Mouse (Mus musculus): ENCODE results near the gene Stard13.

Stard13 gene

GRCm38 (mm10) chr5:151181288-151181687 is 52.3 kb downstream of the Stard13 start:
- DNase-seq (ENCODE audit: low spot score): no peak

- no peak for DNase-seq (ENCODE audit: low spot score)
Observed at GRCm38 (mm10) chr5:151180176-151180785, 53.4 kb downstream of the Stard13 start.

DNA sequence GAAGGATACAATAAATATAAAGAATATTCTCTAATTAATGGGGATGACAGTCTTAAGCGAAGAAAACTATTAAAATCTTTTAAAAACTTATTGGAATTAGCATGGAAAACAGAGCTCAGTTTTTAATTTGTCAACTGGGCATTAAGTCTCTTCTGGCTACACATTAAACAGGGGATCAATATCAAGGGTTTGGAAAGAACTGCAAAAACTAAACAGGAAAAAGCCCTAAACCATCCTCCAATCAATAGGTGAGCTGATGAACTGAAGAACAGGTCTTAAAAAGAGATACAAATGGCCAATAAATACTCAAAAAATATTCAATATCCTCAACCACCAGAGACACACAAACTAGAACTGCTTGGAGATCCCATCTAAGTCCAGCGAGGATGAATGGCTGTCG is 56.5 kb downstream of the Stard13 start:
- no peak for DNase-seq (ENCODE audit: low spot score)

- DNase-seq (ENCODE audit: low spot score): no peak
Observed at GRCm38 (mm10) chr5:151175897-151176313, 57.7 kb downstream of the Stard13 start.

DNA sequence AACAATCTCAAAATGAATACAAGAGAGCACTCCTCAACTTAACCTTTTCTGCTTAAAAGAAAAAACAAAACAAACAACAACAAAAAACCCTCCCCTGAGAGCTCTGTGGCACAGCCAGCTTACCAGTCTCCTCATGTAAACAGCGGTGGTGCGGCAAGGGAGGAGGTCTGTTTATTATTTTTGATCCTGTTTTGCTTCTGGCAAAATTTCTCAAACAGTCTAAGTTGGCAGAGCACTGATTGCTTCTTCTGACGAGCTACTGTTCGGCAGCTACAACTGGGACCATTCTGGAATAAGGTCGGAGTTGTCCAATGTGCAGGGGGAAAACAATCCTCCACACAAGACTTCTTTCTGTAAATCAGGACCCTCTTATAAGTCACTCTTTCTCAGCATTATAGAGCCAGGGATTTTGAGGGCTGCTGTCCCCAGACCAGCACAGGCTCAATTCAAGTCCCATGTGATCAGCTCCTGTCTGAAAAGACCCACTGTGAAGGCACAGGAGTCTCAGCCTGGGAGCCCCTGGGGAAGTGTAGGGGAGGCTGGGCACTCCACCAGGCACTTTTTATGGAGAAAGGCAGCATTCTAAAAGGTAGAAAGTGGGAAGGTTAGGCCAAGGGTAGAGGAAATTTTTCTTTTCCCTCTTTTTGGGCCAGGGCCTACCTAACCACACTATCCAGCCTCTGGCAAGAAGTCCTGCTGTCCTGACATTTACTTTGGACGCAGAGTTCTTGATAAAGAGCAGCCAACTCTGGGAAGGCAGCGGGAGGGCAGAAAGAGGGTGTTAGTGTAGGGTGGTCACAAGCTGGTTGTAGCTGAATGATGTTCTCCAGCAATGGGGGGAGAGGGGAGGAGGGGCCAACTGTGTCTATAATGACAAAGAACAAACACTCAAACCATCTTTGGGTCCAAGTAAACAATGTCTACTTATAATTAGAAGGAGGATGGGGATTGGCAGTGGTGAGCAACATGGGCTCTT is 58.9 kb downstream of the Stard13 start:
- no peak for DNase-seq (ENCODE audit: low spot score)

GRCm38 (mm10) chr5:151173774-151174173 is 59.9 kb downstream of the Stard13 start:
- no peak for DNase-seq (ENCODE audit: low spot score)

GRCm38 (mm10) chr5:151170168-151170750 is 63.4 kb downstream of the Stard13 start:
- DNase-seq (ENCODE audit: low spot score): no peak

DNA sequence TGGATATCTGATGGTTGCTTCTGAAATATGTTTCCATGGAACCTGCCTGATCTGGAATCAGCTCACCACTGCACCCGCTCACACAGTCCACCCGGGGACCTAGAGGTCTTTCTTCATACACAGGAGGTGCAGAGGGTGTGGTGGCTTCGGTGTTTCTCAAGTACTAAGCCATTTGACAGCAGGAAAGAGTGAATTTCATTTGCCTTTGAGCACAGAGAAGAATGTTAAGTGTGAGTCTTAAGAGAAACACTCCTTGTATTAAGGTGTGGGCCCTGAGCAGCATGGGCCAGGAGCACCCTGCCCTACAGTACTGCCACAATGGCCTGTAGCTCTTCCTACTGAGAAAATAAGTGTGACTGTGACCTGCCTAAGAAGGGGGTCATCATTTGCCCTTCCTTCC is 65.4 kb downstream of the Stard13 start:
- no peak for DNase-seq (ENCODE audit: low spot score)

DNA sequence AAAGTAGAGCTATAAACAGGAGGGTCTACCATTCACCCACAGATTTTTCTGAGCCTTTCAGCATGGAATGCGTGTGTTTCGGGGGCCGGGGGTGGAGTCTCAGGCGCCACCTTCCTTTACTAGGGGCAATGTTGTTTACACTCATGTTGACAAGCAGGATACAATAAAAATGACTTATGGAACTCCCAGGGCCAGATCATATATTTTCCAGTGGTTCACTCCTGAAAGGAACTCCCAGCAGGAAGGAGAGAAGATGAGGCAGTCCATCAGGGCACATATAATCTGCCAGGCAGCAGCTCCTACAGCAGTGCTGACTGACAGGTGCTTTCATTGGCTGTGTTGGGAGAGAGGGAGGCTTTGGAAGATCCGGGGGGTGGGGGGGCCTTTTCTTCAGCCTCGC is 66.0 kb downstream of the Stard13 start:
- DNase-seq (ENCODE audit: low spot score): no peak

DNA sequence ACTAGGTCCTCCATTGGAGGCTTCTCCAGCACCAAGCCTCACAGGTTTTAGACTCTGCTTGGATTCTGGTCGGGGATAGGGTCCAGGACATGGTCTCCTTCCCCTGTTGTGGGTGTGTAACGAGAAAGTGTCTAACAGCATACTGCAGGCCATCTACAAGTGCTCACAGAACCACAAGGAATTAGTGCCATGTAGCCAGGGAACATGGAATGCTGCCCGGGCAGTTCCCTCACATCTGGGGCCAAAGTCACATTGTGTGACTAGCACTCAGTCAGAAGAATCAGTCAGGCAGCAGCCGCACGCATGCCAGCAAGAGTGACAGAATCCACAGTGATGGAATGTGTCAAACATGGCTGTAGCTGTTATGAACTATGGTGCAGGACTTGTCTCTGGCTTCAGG is 67.4 kb downstream of the Stard13 start:
- peak; percentile 17 for DNase-seq (ENCODE audit: low spot score)

- no peak for DNase-seq (ENCODE audit: low spot score)
Observed at GRCm38 (mm10) chr5:151165381-151166016, 68.1 kb downstream of the Stard13 start.

DNA sequence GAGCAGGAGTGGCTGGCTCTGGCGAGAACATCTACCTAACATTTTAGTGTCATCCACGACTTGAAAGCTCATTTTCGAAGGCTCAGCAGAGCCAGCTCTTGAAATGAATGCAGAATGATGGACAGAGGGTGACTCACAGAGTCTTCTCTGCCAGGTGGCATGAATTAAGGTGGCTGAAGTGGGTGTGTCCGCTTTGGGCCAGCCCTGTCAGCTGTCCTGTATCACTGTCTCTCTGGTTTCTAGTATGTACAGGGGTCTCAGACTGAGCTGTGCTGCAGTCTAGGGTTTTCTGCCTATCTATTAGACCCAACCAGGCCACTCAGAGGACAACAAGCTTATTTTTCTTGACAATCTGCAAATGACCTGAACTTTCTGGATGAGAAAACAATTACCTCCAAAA is 68.8 kb downstream of the Stard13 start:
- no peak for DNase-seq (ENCODE audit: low spot score)

- no peak for DNase-seq (ENCODE audit: low spot score)
Observed at GRCm38 (mm10) chr5:151162642-151163041, 71.0 kb downstream of the Stard13 start.

DNA sequence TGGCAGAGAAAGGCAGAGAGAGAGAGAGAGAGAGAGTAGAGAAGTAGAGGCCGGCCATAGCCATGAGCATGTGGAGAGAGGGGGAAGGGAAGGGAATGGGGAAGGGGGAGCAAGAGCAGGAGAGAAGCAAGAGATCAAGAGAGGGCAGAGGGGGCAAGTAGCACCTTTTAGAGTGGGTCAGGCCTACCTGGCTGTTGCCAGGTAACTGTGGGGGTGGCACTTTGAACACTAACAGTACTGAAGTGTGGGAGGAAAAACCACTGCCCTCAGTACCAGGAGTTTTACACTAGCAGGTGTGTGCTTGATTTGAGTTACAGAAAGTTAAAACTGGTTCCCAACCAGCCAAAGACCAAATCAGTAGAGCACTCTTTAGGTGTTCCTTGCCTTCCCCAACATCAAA is 78.4 kb downstream of the Stard13 start:
- DNase-seq (ENCODE audit: low spot score): no peak

DNA sequence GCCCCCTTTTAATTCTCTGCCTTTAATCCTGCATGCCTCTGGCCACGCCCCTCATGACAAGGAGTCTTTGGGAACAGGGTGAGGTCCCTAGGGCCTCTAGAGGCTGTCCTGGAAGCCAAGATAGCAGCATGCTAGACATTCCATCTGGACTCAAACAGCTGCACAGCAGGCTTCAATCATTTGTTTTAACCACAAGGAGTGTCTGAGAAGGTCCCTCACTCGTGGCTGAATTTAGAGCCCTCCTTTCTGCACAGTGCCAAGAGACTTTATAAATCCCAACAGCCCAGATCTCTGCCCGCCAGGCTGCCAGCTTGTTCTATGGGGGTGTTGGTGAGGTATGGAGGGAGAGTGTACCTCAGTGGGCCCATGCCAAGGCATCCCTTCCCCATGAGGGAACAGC is 78.9 kb downstream of the Stard13 start:
- no peak for DNase-seq (ENCODE audit: low spot score)

GRCm38 (mm10) chr5:151154030-151154429 is 79.6 kb downstream of the Stard13 start:
- no peak for DNase-seq (ENCODE audit: low spot score)

DNA sequence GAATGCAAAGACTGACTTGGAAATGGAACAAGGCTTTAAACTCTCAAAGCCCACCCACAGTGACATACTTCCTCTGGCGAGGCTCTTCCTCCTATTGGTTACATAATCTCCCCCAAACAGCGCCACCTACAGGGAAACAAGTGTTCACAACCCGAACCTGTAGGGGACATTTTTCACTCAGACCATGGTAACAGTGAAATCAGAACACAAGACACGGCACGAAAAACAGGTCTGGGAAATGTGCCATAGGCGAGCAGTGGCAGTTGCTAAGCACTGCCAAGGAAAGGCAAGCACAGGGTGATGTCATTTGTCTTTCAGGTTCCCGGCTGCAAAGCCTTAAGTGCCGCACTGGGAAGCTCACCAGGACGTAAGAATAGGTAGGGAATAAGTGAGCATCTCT is 82.1 kb downstream of the Stard13 start:
- DNase-seq (ENCODE audit: low spot score): no peak

DNA sequence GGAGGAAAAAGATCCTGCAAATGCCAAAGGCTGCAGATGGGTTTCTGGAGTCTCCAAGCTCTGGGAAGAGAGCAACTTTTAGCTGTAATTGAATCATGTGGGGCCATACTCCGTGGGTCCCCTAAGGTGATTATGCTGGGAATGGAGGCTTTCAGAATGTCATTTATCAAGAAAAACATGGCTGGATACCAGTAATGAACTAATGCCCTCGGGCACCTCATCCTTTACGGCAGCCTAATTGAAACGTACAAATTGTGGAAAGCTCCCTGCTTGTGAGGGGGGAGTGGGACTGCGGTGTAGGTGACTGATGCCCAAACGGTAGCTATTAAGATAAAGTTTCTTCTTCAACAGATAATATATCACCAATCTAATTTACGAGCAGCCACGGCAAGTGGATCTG is 84.1 kb downstream of the Stard13 start:
- no peak for DNase-seq (ENCODE audit: low spot score)

DNA sequence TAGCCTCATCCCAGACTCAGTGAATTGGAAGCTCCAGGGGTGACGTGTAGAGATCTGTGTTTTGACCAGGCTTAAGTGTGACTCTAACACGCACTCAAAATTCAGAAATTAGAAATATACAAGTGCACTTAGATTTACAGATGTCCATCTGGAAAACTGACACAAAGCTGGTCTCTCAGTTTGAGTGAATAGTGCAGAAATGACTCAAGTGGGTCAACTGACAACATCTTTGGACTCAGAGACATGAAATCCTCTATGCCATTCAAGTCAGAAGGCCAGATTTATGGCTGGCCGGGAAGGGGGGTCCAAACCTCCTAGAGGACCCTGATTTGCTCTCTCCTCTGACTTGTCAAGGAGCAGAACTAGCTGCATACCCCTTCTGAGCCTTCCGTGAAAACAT is 85.6 kb downstream of the Stard13 start:
- no peak for DNase-seq (ENCODE audit: low spot score)

DNA sequence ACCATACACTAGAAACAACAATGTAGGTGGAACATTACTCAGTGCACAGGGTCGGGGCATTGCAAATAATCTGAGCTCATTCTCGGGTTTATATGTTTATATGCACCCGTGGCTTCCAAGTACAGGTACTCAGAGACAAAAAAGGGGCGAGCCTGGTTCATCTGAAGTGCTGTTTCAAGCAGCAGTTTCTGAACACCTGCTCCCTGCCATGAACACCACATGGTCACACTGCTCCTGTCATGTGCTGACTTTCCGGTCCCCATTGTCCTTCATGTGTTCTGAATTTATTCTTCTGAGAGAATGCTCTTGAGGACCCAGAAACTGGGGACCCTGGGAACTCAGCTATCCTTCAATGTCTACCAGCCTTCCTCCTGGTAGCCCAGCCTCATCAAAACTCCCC is 87.8 kb downstream of the Stard13 start:
- DNase-seq (ENCODE audit: low spot score): no peak

GRCm38 (mm10) chr5:151143955-151144354 is 89.7 kb downstream of the Stard13 start:
- no peak for DNase-seq (ENCODE audit: low spot score)
